8 mouse cellular contexts compared by ENCODE assay signal in the genomic region with DNA sequence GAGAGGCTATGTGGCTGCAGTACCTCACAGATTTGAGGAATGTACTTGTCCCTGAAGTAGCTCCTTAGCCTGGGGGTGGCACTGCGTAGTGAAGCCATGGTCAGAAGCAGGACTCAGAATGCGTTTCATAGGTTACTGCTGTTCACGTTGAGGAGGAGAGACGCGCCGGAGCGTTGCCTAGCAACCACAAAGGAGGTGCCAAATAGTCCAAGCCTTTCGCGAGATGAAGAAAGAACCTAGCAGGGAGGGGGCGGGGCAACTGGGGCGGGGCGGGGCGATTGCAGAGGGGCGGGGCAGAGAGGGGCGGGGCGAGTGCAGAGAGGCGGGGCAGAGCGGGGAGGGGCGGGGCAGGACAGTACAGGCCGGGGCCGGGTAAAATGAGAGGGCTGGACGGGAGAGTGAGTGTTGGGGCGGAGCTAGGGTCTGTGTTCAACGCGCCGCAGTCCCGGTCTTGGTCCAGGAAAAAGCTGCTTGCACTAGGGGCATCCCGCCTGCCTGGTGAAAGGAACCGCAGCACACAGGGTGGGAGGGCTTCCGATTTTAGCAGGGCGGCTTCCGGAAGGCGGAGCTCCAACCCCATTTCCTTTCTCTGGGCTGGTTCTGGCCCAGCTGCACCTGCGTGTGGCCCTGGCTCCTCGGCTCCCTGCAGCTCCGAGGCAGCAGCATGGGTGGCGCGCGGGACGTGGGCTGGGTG. TPM values are rescaled to one million over a fixed set of nuclear protein-coding genes. Genes with fewer than 3 reads are reported as not detected.
DNase-seq lines count a peak whose midpoint lies in the region; ATAC-seq and TF ChIP-seq lines count a peak whose summit lies in the region.

Gene Fbxl13, minus strand, starts transcription at position 196 of the 694 bp plus-strand sequence.
Gene Armc10, plus strand, starts transcription at position 375 of the 694 bp plus-strand sequence.

- TF ChIP-seq CTCF in liver, embryonic 14.5 days (IDR thresholded peaks at IDR 0.05; ENCODE audit: low read depth), result peak; percentile 11
- peak; percentile 41; the same call in 1 of the 2 replicates for TF ChIP-seq CTCF in stomach, postnatal 0 days (IDR thresholded peaks at IDR 0.05; ENCODE audit: low read depth)

- TF ChIP-seq EP300 in liver, embryonic 14.5 days (IDR thresholded peaks at IDR 0.05; ENCODE audit: low read depth), result no peak
- TF ChIP-seq EP300 in stomach, postnatal 0 days (optimal IDR thresholded peaks at IDR 0.05), result no peak

- peaks cover 13% of the 10 kb centered on the region for H3K4me1 ChIP-seq in heart, embryonic 15.5 days (replicated peaks)
- peaks cover 11 to 13% of the 10 kb centered on the region in 2 experiments for H3K4me1 ChIP-seq in liver, embryonic 14.5 days (replicated peaks; ENCODE audit: control insufficient read depth in 2 of 2, insufficient read depth in 2 of 2, low read length in 1 of 2)
- peaks cover 3% of the 10 kb centered on the region; the same call in 1 of the 2 replicates for H3K4me1 ChIP-seq in neural tube, embryonic 11.5 days (ENCODE audit: control insufficient read depth, insufficient read depth, low read length)
- no peaks in the 10 kb centered on the region for H3K4me1 ChIP-seq in stomach, postnatal 0 days (replicated peaks; ENCODE audit: control insufficient read depth, insufficient read depth)

- H3K27me3 ChIP-seq in heart, embryonic 15.5 days, result no peaks in the 10 kb centered on the region
- no peaks in the 10 kb centered on the region; the same call in 1 of the 2 replicates for H3K27me3 ChIP-seq in liver, embryonic 14.5 days (ENCODE audit: control insufficient read depth, insufficient read depth, low read length)
- H3K27me3 ChIP-seq in neural tube, embryonic 11.5 days (ENCODE audit: control insufficient read depth, insufficient read depth, low read length), result no peaks in the 10 kb centered on the region
- H3K27me3 ChIP-seq in stomach, postnatal 0 days (ENCODE audit: control insufficient read depth, insufficient read depth, low read length), result no peaks in the 10 kb centered on the region

- peaks cover 20% of the 10 kb centered on the region for H3K36me3 ChIP-seq in heart, embryonic 15.5 days
- no peaks in the 10 kb centered on the region; the same call in none of the 2 replicates for H3K36me3 ChIP-seq in liver, embryonic 14.5 days (replicated peaks; ENCODE audit: control insufficient read depth, insufficient read depth, low read depth)
- H3K36me3 ChIP-seq in neural tube, embryonic 11.5 days (ENCODE audit: control insufficient read depth, insufficient read depth, low read length), result peaks cover 8% of the 10 kb centered on the region; the same call in 1 of the 2 replicates
- H3K36me3 ChIP-seq in stomach, postnatal 0 days (ENCODE audit: control insufficient read depth, insufficient read depth, low read length), result peaks cover 12% of the 10 kb centered on the region; the same call in 1 of the 2 replicates

- H3K4me3 ChIP-seq in heart, embryonic 15.5 days, result peak within 1 kb of the TSS; percentile 97
- peak within 1 kb of the TSS; percentile 78 to 82 for H3K4me3 ChIP-seq in liver, embryonic 14.5 days (ENCODE audit: insufficient read depth in 1 of 2, low read depth in 2 of 2, low read length in 2 of 2)
- H3K4me3 ChIP-seq in neural tube, embryonic 11.5 days (ENCODE audit: low read depth, low read length), result peak within 1 kb of the TSS; percentile 84
- H3K4me3 ChIP-seq in stomach, postnatal 0 days (ENCODE audit: low read depth, low read length), result peak within 1 kb of the TSS; percentile 81

- peak; percentile 93 for ATAC-seq in CD4-positive, CD25-positive, alpha-beta regulatory T cell, adult 4 months
- peak; percentile 94 for ATAC-seq in heart, embryonic 15.5 days (replicated peaks; ENCODE audit: insufficient number of reproducible peaks, insufficient read depth, low FRiP score, low read depth)
- peak; percentile 95 for ATAC-seq in liver, embryonic 14.5 days (ENCODE audit: insufficient read depth)
- ATAC-seq in neural tube, embryonic 11.5 days (ENCODE audit: insufficient read depth, low FRiP score, low TSS enrichment), result peak; percentile 97
- peak; percentile 99 for ATAC-seq in stomach, postnatal 0 days (ENCODE audit: low FRiP score, low TSS enrichment)

- DNase-seq in c-Kit-negative CD71-positive TER-119-positive erythroid progenitor cells, embryonic 14.5 days (ENCODE audit: low read depth, low spot score), result peak; percentile 58
- DNase-seq in fibroblast of lung, adult 2 months (ENCODE audit: low read depth), result peak; percentile 63
- DNase-seq in kidney, postnatal 25 days, result peak; percentile 90 to 95
- DNase-seq in liver, embryonic 14.5 days (ENCODE audit: low read depth in 3 of 3, low spot score in 3 of 3), result peak; percentile 73 to 77 (median 74)
- peak; percentile 89 for DNase-seq in neural tube, embryonic 11.5 days (ENCODE audit: low spot score)
- DNase-seq in stomach, postnatal 0 days (ENCODE audit: low spot score), result peak; percentile 92

- peak within 1 kb of the TSS; percentile 88 for H3K27ac ChIP-seq in heart, embryonic 15.5 days
- peak within 1 kb of the TSS; percentile 52 for H3K27ac ChIP-seq in liver, embryonic 14.5 days
- peak within 1 kb of the TSS; percentile 94 for H3K27ac ChIP-seq in neural tube, embryonic 11.5 days (ENCODE audit: low read depth, low read length)
- peak within 1 kb of the TSS; percentile 90 for H3K27ac ChIP-seq in stomach, postnatal 0 days (replicated peaks)

- peak within 1 kb of the TSS; percentile 91 for H3K9ac ChIP-seq in heart, embryonic 15.5 days
- H3K9ac ChIP-seq in liver, embryonic 14.5 days (replicated peaks), result peak within 1 kb of the TSS; percentile 81
- H3K9ac ChIP-seq in neural tube, embryonic 11.5 days (ENCODE audit: low read length), result peak within 1 kb of the TSS; percentile 90
- peak within 1 kb of the TSS; percentile 84 for H3K9ac ChIP-seq in stomach, postnatal 0 days (ENCODE audit: low read length)

- H3K9me3 ChIP-seq in heart, embryonic 15.5 days (replicated peaks), result no peaks in the 10 kb centered on the region
- H3K9me3 ChIP-seq in liver, embryonic 14.5 days (ENCODE audit: control insufficient read depth, low read length), result no peaks in the 10 kb centered on the region
- no peaks in the 10 kb centered on the region for H3K9me3 ChIP-seq in neural tube, embryonic 11.5 days (ENCODE audit: control insufficient read depth, low read length)
- no peaks in the 10 kb centered on the region for H3K9me3 ChIP-seq in stomach, postnatal 0 days (ENCODE audit: control insufficient read depth, low read length)

- H3K4me2 ChIP-seq in heart, embryonic 15.5 days, result peak within 1 kb of the TSS; percentile 89
- H3K4me2 ChIP-seq in liver, embryonic 14.5 days (ENCODE audit: low read depth), result peak within 1 kb of the TSS; percentile 83
- H3K4me2 ChIP-seq in neural tube, embryonic 11.5 days (ENCODE audit: low read depth), result peak within 1 kb of the TSS; percentile 67
- peak within 1 kb of the TSS; percentile 94 for H3K4me2 ChIP-seq in stomach, postnatal 0 days (replicated peaks; ENCODE audit: low read depth)

- 0% methylated on average over 40 of the region's 40 CpGs for WGBS in heart, embryonic 15.5 days
- 1% methylated on average over 40 of the region's 40 CpGs for WGBS in liver, embryonic 14.5 days (ENCODE audit: insufficient replicate concordance)
- WGBS in neural tube, embryonic 11.5 days, result under 1% methylated on average over 38 of the region's 40 CpGs
- 0% methylated on average over 30 of the region's 40 CpGs for WGBS in stomach, postnatal 0 days

RNA-seq across cellular contexts. Expression of gene Fbxl13, which starts in this region (rescaled TPM):
- polyA plus RNA-seq in CD4-positive, CD25-positive, alpha-beta regulatory T cell, adult 4 months (2017; shearing (Covaris generic)), result not detected
- 0.10 and 0.18 TPM in 2 replicates for polyA plus RNA-seq in heart, embryonic 15.5 days (2015; fragmentation: Nextera tagmentation; extraction: Ambion mirVana)
- polyA plus RNA-seq in liver, embryonic 14.5 days (2012; rRNA removed), result 0.08 and 0.14 TPM in 2 replicates
- 0.05 and 0.24 TPM in 2 replicates for polyA plus RNA-seq in liver, embryonic 14.5 days (2014; fragmentation: Nextera tagmentation; extraction: Ambion mirVana)
- polyA plus RNA-seq in neural tube, embryonic 11.5 days (2014; fragmentation: Nextera tagmentation; extraction: Ambion mirVana), result not detected in 2 replicates
- 0.17 and 0.28 TPM in 2 replicates for polyA plus RNA-seq in stomach, postnatal 0 days (2015; fragmentation: Nextera tagmentation; extraction: Ambion mirVana)

RNA-seq across cellular contexts. Expression of gene Armc10, which starts in this region (rescaled TPM):
- polyA plus RNA-seq in CD4-positive, CD25-positive, alpha-beta regulatory T cell, adult 4 months (2017; shearing (Covaris generic)), result 10 to 100 TPM; 35.9 to 38.0 TPM
- 17.3 and 21.6 TPM in 2 replicates for polyA plus RNA-seq in heart, embryonic 15.5 days (2015; fragmentation: Nextera tagmentation; extraction: Ambion mirVana)
- 7.2 and 9.0 TPM in 2 replicates for polyA plus RNA-seq in liver, embryonic 14.5 days (2012; rRNA removed)
- 7.2 and 7.4 TPM in 2 replicates for polyA plus RNA-seq in liver, embryonic 14.5 days (2014; fragmentation: Nextera tagmentation; extraction: Ambion mirVana)
- 79.2 and 84.5 TPM in 2 replicates for polyA plus RNA-seq in neural tube, embryonic 11.5 days (2014; fragmentation: Nextera tagmentation; extraction: Ambion mirVana)
- polyA plus RNA-seq in stomach, postnatal 0 days (2015; fragmentation: Nextera tagmentation; extraction: Ambion mirVana), result 20.5 and 21.0 TPM in 2 replicates

Comparison
In these comparisons a context has a peak if more than half of its experiments do, and no peak if none do; other contexts are left out.
1. Peak in every context shown above with its lines: DNase-seq, ATAC-seq, H3K4me3 ChIP-seq and H3K27ac ChIP-seq.